Mouse (Mus musculus): ENCODE results near the gene Kat6b.

DNA sequence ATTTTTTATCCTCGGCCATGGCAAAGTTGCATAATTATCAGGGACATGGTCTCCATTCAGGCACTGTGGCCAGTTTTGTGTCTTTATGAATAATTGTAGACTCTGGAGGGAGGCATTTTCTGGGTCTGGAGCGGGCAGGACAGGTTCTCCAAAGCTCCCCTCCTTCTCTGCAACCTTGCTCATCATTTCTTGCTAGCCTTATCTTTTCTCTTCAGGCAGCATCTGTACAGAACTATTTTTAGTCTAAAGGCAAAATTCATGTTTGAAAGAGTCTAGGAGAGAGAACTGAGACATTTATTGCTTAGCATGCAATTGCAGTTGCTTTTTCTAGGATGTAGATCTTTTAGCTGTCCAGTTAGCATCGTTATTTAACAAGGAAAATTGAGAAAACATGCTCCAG, 38.1 kb downstream of the Kat6b start:
- TF ChIP-seq CTCF (IDR thresholded peaks at IDR 0.05; ENCODE audit: control insufficient read depth, insufficient read depth, low read length) = no peak
- TF ChIP-seq POLR2A (IDR thresholded peaks at IDR 0.05; ENCODE audit: borderline replicate concordance, control insufficient read depth, low read depth, low read length) = no peak

Data from bone marrow, adult 2 months (tissue).